Comparison of ENCODE assay signal across 9 mouse cellular contexts in the genomic region with DNA sequence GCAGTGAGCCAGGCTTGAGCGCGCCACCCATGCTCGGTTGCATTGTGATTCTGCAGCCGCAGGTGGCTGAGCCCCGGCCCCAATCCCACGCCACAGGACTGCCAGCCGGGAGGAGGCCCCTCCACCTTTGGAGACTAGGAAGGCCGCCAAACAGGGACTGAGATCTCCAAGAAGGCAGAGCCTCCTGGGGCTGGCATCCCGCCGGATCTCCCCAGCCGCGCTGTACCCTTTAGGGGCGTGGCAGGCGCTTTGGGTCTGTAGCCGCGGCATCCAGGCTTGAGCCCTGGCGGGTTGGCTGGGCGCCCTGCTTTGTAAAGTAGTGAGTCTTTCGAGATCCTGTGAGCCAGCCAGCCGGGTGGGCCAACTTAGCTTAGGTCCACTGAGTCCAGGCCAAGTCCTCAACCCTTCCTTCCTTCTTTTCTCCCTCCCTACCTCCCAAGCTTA. TPM values are rescaled to one million over a fixed set of nuclear protein-coding genes. Genes with fewer than 3 reads are reported as not detected.
A peak's percentile ranks its signal among the peaks of the same experiment; 100 is the strongest.
DNase-seq lines count a peak whose midpoint lies in the region; ATAC-seq lines count a peak whose summit lies in the region.
"Had no signal": no experiment of that assay in that cellular context is flagged by ENCODE, and none has a peak within 500 bp of the region (broad histone marks: within the 10 kb centered on the region; RNA-seq: fewer than 3 reads in every experiment).

No protein-coding gene starts in this region.

- under 1% methylated on average over 20 of the region's 20 CpGs for WGBS in heart, embryonic 15.5 days
- WGBS in hindbrain, embryonic 16.5 days = under 1% methylated on average over 20 of the region's 20 CpGs

- no peak for ATAC-seq in heart, embryonic 15.5 days (replicated peaks; ENCODE audit: insufficient number of reproducible peaks, insufficient read depth, low FRiP score, low read depth)
- peak; percentile 89 for ATAC-seq in hindbrain, embryonic 16.5 days

- no peaks in the 10 kb centered on the region for H3K9me3 ChIP-seq in heart, embryonic 15.5 days (replicated peaks)
- H3K9me3 ChIP-seq in hindbrain, embryonic 16.5 days (ENCODE audit: control insufficient read depth, low read length) = no peaks in the 10 kb centered on the region

- no peak overlapping the region for H3K27ac ChIP-seq in heart, embryonic 15.5 days
- peak overlapping the region; percentile 71; the same call in 1 of the 2 replicates for H3K27ac ChIP-seq in hindbrain, embryonic 16.5 days (ENCODE audit: low read depth, low read length)

- no peak overlapping the region for H3K9ac ChIP-seq in heart, embryonic 15.5 days
- H3K9ac ChIP-seq in hindbrain, embryonic 16.5 days (ENCODE audit: low read depth, low read length) = peak overlapping the region; percentile 55; the same call in 1 of the 2 replicates

- peak overlapping the region; percentile 37 for H3K4me3 ChIP-seq in heart, embryonic 15.5 days
- H3K4me3 ChIP-seq in hindbrain, embryonic 16.5 days (ENCODE audit: low read length) = peak overlapping the region; percentile 32

- no peak for DNase-seq in heart, postnatal 14 days
- peak; percentile 70 for DNase-seq in embryo, embryonic 10.5 days (ENCODE audit: low spot score)
- peak; percentile 85 to 86 for DNase-seq in left cerebral cortex, postnatal 10 days (ENCODE audit: extremely low spot score in 1 of 2, low spot score in 2 of 2)
- peak; percentile 69 for DNase-seq in retina, embryonic 14.5 days (ENCODE audit: low spot score)
- DNase-seq in adipocyte (ENCODE audit: low spot score) = no peak
- no peak for DNase-seq in spleen, postnatal 10 days (ENCODE audit: low spot score in 2 of 2)

- intact Hi-C loops in heart, postnatal 14 days (cut with DNase I) = no loop called here
- intact Hi-C loops in left cerebral cortex, postnatal 10 days (cut with DNase I) = loop anchor here (2.0 to 10.0 kb wide), 6 partner anchors 198 to 692 kb away; no protein-coding TSS in a partner anchor

- peaks cover 95% of the 10 kb centered on the region for H3K27me3 ChIP-seq in heart, embryonic 15.5 days
- peaks cover 35% of the 10 kb centered on the region for H3K27me3 ChIP-seq in hindbrain, embryonic 16.5 days (replicated peaks; ENCODE audit: control insufficient read depth, insufficient read depth, low read length)

- H3K4me1 ChIP-seq in heart, embryonic 15.5 days (replicated peaks) = peaks cover 16% of the 10 kb centered on the region
- peaks cover 5% of the 10 kb centered on the region for H3K4me1 ChIP-seq in hindbrain, embryonic 16.5 days (ENCODE audit: control insufficient read depth, insufficient read depth, low read depth, low read length)

- no peaks in the 10 kb centered on the region for H3K36me3 ChIP-seq in heart, embryonic 15.5 days
- H3K36me3 ChIP-seq in hindbrain, embryonic 16.5 days (ENCODE audit: control insufficient read depth, insufficient read depth, low read length) = no peaks in the 10 kb centered on the region

- H3K4me2 ChIP-seq in heart, embryonic 15.5 days = peak overlapping the region; percentile 60
- peak overlapping the region; percentile 58 for H3K4me2 ChIP-seq in hindbrain, embryonic 16.5 days (ENCODE audit: low read length)

RNA-seq across cellular contexts. Expression of gene Sox2, which starts 7.7 kb away (rescaled TPM):
- polyA plus RNA-seq in heart, embryonic 15.5 days (2015; fragmentation: Nextera tagmentation; extraction: Ambion mirVana) = 0.26 and 0.79 TPM in 2 replicates
- total RNA-seq in heart, postnatal 14 days (2021) = under 1 TPM in 1 of 2 experiments, not detected in 1; 0.22 TPM
- polyA plus RNA-seq in hindbrain, embryonic 16.5 days (2015; fragmentation: Nextera tagmentation; extraction: Ambion mirVana) = 8.2 and 8.6 TPM in 2 replicates
- 10 to 100 TPM; 32.0 to 39.7 TPM for total RNA-seq in left cerebral cortex, postnatal 10 days (2021)
- total RNA-seq: MEL had no signal

Comparison
In these comparisons a context has a peak if more than half of its experiments do, and no peak if none do; other contexts are left out.
1. DNase-seq: peak in embryo, embryonic 10.5 days (single experiment), left cerebral cortex, postnatal 10 days (2 of 2) and retina, embryonic 14.5 days (single experiment); none in heart, postnatal 14 days (0 of 2), adipocyte (single experiment) and spleen, postnatal 10 days (0 of 2).
2. RNA of gene Sox2, which starts 7.7 kb away (total RNA-seq): 32.0 to 39.7 TPM in left cerebral cortex, postnatal 10 days; 0.22 TPM in heart, postnatal 14 days; every median in the first group is over 10 times any median in the second.